Mouse (Mus musculus) cerebellum, postnatal 25 days (tissue): ENCODE measurements around the gene Chka.
A peak's percentile ranks its signal among the peaks of the same experiment; 100 is the strongest.

Experiments
- DNase-seq, 2 experiments: peaks; one replicate each; pipeline ENCODE4 v3.0.0; 2021; ENCODE audit warnings: mixed read lengths in 2 of 2

Chka gene

GRCm38 (mm10) chr19:3846676-3847604, 4.6 kb upstream of the Chka start:
- peak; percentile 37 to 42 for DNase-seq

GRCm38 (mm10) chr19:3847711-3848110, 3.9 kb upstream of the Chka start:
- peak in 1 of 2 experiments; percentile 17 for DNase-seq

GRCm38 (mm10) chr19:3848207-3848808, 3.3 kb upstream of the Chka start:
- DNase-seq: peak in 1 of 2 experiments; percentile 11

GRCm38 (mm10) chr19:3849251-3849650, 2.3 kb upstream of the Chka start:
- DNase-seq: peak in 1 of 2 experiments; percentile 4

- no peak for DNase-seq
Observed at GRCm38 (mm10) chr19:3850076-3850475, 1.5 kb upstream of the Chka start.

- DNase-seq: peak; percentile 55 to 72
Observed at GRCm38 (mm10) chr19:3850847-3851469, 615 bp upstream of the Chka start.

GRCm38 (mm10) chr19:3851979-3852681, 557 bp downstream of the Chka start:
- peak; percentile 80 to 83 for DNase-seq

GRCm38 (mm10) chr19:3853121-3853520, 1.5 kb downstream of the Chka start:
- DNase-seq: no peak

GRCm38 (mm10) chr19:3853891-3854290, 2.3 kb downstream of the Chka start:
- peak in 1 of 2 experiments; percentile 60 for DNase-seq

GRCm38 (mm10) chr19:3855091-3855490, 3.5 kb downstream of the Chka start:
- DNase-seq: no peak

GRCm38 (mm10) chr19:3855601-3856000, 4.0 kb downstream of the Chka start:
- peak in 1 of 2 experiments; percentile 55 for DNase-seq

- peak; percentile 40 to 63 for DNase-seq
Observed at GRCm38 (mm10) chr19:3857220-3857619, 5.6 kb downstream of the Chka start.

GRCm38 (mm10) chr19:3862713-3863112, 11.1 kb downstream of the Chka start:
- DNase-seq: no peak

- no peak for DNase-seq
Observed at GRCm38 (mm10) chr19:3864960-3865359, 13.4 kb downstream of the Chka start.

GRCm38 (mm10) chr19:3868290-3868689, 16.7 kb downstream of the Chka start:
- DNase-seq: no peak

- DNase-seq: no peak
Observed at GRCm38 (mm10) chr19:3871468-3871867, 19.9 kb downstream of the Chka start.

- DNase-seq: peak; percentile 64 to 81
Observed at GRCm38 (mm10) chr19:3872373-3872772, 20.8 kb downstream of the Chka start.

GRCm38 (mm10) chr19:3875045-3875444, 23.5 kb downstream of the Chka start:
- DNase-seq: no peak

GRCm38 (mm10) chr19:3880054-3880848, 28.7 kb downstream of the Chka start:
- DNase-seq: no peak

GRCm38 (mm10) chr19:3882214-3882613, 30.6 kb downstream of the Chka start:
- no peak for DNase-seq

GRCm38 (mm10) chr19:3884325-3884990, 32.9 kb downstream of the Chka start:
- peak in 1 of 2 experiments; percentile 18 for DNase-seq
